Mouse (Mus musculus) kidney, adult 9 months (tissue): ENCODE results near the gene Mrpl42.

Experiments used
- DNase-seq: peaks from one replicate; pipeline ENCODE4 v3.0.0; 2022

Gene Mrpl42

DNA sequence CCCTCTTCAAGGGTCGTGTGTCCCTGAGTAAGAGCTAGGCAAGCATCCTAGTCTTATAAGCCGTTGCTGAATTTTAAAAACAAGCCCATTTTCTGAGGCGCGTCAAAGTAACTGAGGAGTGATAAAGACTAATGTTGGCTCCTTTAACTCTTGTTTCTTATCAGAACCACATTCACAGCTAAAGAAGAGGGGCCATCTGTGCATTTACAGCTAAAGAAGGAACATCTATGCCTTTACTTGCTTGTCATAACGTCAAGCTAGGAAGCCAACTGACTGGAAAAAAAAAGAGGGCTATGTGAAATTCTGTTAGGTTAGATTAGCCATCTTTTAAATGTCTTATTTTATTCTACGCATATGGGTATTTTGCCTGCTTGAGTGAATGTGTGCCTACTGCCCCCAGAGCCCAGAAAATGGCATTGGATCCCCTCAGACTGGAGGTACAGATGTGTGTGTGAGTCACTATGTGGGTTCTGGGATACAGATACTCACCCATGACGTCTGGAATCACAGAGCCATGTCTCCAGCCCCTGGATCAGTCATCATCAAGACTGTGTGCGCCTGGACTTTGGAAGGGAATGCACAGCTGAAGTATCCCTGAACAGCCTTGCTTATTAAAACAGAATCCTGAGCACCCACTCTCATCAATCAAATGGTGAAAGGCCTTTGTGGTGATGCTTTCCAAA lies 44.2 kb downstream of the Mrpl42 start:
- no peak for DNase-seq

DNA sequence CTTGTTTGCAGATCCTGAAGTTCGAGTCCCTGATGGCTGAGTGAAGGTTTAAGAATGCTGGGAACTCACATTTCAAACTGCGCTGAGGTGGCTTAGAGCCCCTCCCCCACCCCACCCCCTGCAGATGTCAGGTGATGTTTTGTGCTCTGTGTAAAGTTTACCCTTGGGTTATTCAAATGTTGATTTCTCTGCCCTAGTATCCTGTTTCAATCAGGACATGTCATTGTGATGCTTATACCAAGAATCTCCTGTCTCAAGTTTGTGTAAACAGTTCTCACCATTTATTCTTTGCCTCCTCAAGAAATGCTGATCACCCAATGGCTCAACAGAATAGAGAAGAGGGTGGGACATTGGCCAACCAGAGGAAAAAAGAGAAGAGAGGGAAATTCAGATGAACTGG lies 45.6 kb downstream of the Mrpl42 start:
- no peak for DNase-seq

DNA sequence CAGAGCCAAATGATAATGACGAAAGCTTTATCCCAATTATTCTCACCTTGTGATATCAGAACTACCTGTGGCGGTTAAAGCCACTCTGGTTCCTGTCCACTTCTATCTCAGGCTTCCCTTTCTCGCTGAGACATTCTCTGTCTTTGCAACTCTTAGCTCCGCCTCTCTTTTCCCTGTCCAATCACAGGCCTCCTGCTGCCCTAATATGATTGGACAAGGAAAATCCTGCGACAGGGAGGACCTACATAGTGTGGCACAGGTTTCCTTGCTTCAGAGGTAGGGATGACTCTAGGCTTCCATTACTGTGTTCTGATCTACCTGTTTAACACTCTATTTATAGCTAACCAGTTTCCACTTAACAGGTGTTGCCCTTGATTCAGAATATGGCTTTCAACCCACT lies 48.5 kb downstream of the Mrpl42 start:
- no peak for DNase-seq

DNA sequence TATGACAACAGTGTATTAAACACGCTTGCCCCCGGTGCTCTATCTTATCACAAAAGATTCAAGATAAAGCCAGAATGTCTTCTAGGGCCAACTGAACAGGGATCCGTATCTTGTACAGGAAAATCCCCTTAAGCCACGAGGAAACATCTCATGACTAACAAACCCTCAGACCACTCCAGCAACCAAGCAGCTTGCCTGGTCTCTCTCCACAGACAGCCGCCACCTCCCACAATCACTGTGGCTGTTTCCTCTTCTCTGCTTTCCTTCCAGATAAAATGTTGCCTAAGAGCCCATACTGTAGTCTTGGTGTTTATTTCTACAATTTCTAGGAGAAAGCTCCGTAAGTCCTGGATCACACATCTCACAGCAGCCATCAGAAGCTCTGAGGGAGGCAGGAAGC lies 52.7 kb downstream of the Mrpl42 start:
- DNase-seq, result no peak

DNA sequence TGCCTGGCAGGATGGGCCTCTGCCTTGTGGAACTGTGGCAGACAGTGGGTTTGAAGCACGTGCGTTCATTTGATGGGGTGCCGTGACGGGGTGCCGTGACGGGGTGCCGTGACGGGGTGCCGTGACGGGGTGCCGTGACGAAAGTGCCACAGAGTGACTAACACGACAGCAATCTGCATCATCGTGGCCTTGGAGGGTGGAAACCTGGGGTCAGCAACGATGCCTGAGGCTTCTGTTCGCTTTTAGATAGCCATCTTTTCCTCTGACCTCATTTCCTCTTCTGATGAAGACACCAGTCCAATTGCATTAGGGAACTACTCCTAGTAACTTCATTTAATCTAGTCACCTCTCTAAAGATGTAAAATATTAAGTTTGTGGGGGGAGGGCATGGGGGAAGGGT lies 53.8 kb downstream of the Mrpl42 start:
- no peak for DNase-seq

DNA sequence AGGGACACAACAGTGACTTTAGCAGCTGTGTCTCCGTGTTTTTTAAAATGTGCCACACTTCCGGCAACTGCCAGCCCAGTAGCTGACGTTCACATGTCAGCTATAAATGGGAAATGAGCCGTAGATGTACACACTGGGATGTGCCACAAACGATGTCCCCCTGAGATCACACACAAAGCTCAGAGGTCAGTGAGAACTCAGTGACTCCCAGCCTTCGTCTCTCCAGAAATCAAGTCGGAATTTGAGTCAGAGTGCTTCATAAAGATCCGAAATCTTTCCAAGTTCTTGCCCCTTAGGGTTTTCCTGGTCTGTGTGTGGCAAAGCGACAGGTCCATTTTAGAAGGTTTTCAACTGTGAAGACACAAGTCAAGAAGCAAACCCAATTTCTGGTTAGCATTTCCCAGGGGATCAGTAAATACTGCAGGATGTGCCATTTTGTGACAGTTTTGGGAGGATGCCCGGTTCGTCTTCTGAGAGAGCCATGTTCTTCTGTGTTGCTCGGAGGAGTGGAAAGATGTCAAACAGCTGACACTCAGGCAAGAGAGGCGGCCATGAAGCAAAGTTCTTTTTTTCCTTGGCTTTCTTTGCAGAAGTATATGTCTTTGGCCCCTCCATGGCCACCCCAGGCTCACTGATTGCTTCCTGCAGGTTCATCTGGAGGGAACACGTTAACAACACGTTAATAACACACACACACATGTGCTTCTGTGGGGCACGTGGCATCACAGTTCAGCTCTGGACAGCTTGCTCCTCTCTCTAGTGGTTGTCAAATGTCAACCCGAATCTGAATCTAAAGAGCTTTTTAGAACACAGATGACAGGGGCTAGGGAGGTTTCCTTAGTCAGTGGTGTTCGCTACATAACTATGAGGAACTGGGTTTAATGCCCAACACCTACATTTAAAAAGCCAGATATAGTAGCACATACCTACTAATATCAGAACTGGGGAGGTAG lies 56.4 kb downstream of the Mrpl42 start:
- peak; percentile 21 for DNase-seq

DNA sequence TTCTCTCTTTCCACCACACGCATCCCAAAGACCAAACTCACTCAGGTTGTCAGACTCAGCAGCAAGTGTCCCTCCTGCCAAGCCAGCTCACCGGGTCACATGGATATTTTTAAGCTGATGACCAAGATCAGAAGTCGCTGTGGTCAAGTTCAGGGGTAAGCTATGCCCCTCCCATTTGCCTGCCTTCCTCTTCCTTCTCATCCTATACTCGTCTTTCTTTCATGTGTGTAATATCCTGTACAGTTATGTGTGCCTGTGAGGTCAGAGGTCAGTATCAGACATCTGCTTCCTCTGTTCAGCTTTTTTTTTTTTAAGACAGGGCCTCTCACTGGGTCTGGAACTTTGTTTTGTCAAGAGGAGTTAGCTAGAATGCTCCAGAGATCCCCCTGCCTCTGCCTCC lies 59.4 kb downstream of the Mrpl42 start:
- no peak for DNase-seq

DNA sequence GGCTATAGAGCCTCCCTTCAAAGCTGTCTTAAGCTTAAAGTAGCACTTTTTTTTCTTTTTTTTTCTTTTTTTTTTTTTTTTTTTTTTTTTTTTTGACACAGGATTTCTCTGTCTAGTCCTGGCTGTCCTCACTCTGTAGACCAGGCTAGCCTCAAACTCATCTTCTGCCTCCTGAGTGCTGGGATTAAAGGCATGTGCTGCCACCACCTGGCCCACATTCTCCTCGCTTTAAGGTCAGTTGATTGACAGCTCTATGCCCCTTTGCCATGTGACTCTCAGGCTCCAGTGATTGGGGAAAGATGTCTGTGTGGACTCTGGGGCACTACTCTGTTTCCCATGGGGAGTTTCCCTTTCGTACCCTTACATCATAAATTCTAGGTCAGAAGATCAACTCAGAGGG lies 61.2 kb downstream of the Mrpl42 start:
- peak; percentile 34 for DNase-seq

DNA sequence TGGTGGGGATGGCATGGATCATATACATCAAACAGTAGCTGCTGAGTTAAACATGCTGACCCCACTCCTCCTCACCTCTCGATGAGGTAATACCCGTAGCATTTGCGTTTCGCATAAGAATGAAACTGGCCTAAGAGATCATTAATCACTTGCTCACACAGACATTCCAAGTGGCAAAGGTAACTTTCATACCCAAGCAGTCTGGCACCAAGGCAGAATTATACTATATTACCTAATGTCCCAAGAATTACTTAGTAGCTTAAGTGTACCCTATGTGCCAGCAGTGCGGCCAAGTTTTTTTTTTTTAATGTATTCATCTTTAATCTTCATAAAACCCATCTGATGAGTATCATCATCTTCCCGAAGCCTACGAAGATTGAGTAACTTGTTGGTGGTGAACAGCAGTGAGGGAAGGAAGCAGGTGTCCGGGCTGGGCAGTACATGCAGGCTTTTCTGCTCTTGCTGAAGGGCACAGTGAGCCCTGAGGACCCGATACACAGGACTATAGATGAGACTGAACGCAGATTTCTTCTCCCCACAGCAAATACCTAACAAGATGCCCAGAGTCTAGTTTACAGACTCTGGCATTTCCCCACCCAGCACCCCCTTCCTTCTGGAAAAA lies 61.9 kb downstream of the Mrpl42 start:
- DNase-seq, result no peak

DNA sequence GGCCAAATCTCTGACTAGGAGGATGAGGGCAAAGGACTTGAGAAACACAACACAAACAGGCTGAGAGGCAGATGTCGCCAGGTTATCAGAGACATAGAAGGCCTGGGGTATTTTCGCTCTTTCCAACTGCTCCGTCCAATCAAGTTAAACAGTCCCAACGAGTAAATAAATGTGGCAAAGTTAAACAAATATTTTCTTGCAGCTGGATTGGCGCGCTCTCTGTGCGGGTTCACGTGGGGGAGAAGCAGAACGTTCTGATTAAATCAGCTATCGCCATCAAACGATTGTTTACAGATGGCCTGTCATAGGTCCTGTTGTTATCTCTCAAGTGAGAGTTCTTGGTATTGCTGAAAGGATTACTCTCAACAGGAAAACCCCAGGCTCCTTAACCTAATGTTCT lies 62.8 kb downstream of the Mrpl42 start:
- DNase-seq, result no peak
